Mouse (Mus musculus): Measurements from ENCODE around the gene 2310061N02Rik.

GRCm38 (mm10) chr16:88671571-88671970, 36.2 kb downstream of the 2310061N02Rik start, which contains the start of gene Krtap27-1:
- TF ChIP-seq RAD21 (IDR thresholded peaks at IDR 0.05; ENCODE audit: low read depth, low read length) (no peak), CTCF (IDR thresholded peaks at IDR 0.05 in 2 of 3, conservative IDR thresholded peaks at IDR 0.05 in 1 of 3; ENCODE audit: control insufficient read depth in 1 of 3, insufficient read depth in 1 of 3, low read depth in 2 of 3, low read length in 3 of 3, poor library complexity in 1 of 3, severe bottlenecking in 1 of 3) (no peak), USF2 (IDR thresholded peaks at IDR 0.05; ENCODE audit: borderline replicate concordance in 1 of 2, insufficient read depth in 1 of 2, low read depth in 1 of 2, low read length in 2 of 2) (no peak), E2F4 (IDR thresholded peaks at IDR 0.05; ENCODE audit: borderline replicate concordance, low read depth, low read length) (no peak), SMC3 (IDR thresholded peaks at IDR 0.05; ENCODE audit: low read depth, low read length) (no peak), EP300 (IDR thresholded peaks at IDR 0.05; ENCODE audit: low read depth in 1 of 2, low read length in 2 of 2) (no peak), MEF2A (IDR thresholded peaks at IDR 0.05; ENCODE audit: extremely low read depth, insufficient replicate concordance, low read depth, low read length, poor library complexity, severe bottlenecking) (no peak), ZKSCAN1 (IDR thresholded peaks at IDR 0.05; ENCODE audit: low read depth, low read length) (no peak)

All from MEL (cell line).